Mouse (Mus musculus) bone marrow macrophage, adult 2 months (primary cell): Measurements from ENCODE around the gene Gm42906.

ENCODE experiments used
- CTCF ChIP-seq: IDR thresholded peaks from 2 replicates; pipeline ENCODE4 v1.5.1; 2012; ENCODE audit warnings: low read depth, mild to moderate bottlenecking, low read length, moderate library complexity
- POLR2A ChIP-seq: IDR thresholded peaks from 2 replicates; pipeline ENCODE4 v1.6.1; 2012; ENCODE audit warnings: mild to moderate bottlenecking, low read depth, low read length, borderline replicate concordance

DNA sequence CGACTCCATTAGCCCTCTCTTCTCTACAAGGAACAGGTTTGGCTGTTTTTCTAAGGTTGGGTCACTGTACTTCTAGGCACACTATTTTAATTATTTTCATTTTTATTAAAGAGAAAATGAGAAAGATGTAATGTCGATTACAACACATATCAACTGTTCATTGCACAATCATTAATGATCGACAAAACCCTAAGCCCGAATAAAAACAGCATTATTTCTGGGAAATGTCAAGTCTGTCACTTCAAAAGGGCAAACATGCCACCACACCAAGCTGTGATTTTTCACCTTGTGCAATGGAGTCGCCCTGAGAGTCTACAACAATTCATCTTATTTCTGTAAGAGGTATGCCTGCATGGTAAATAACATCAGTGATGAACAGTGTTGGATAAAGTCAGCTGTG, 21.7 kb downstream of the Gm42906 start:
- TF ChIP-seq CTCF (no peak), POLR2A (no peak)
